Mouse (Mus musculus): ENCODE measurements at regions not wholly inside any gene's neighbourhood (a gene's known extent, or its start where the extent isn't known, plus 50 kb on each side); places are given as distances from the start of the nearest gene placed in this dataset.

- Histone ChIP-seq H3K4me1 (ENCODE audit: control insufficient read depth, insufficient read depth, low read length) (no peaks in the 10 kb centered on the region), H3K4me3 (ENCODE audit: insufficient read depth, low read depth, low read length) (no peak overlapping the region), H3K79me2 (ENCODE audit: control insufficient read depth, insufficient read depth, low read length) (no peaks in the 10 kb centered on the region), H3K27ac (replicated peaks; ENCODE audit: insufficient read depth, low read depth, low read length) (no peak overlapping the region), H3K9ac (ENCODE audit: low read depth, low read length) (no peak overlapping the region), H3K27me3 (ENCODE audit: control insufficient read depth, insufficient read depth, low read length) (no peaks in the 10 kb centered on the region), H3K36me3 (ENCODE audit: control insufficient read depth, insufficient read depth, low read length) (no peaks in the 10 kb centered on the region)
- TF ChIP-seq CTCF (IDR thresholded peaks at IDR 0.05; ENCODE audit: low read depth, low read length) (no peak), POLR2A (IDR thresholded peaks at IDR 0.05; ENCODE audit: extremely low read depth, insufficient read depth, low read length) (no peak)
- 64% methylated on average over 5 of the region's 5 CpGs for WGBS
- no peak for DNase-seq (ENCODE audit: extremely low read depth, low read depth, low spot score)
Measured at GRCm38 (mm10) chr5:51233271-51234003, 334.1 kb downstream of the Ppargc1a start.

- WGBS = 92% methylated on average over 2 of the region's 2 CpGs
- H3K79me2 ChIP-seq (ENCODE audit: control insufficient read depth, insufficient read depth, low read length) = no peaks in the 10 kb centered on the region
- H3K27me3 ChIP-seq (ENCODE audit: control insufficient read depth, insufficient read depth, low read length) = no peaks in the 10 kb centered on the region
- no peaks in the 10 kb centered on the region for H3K36me3 ChIP-seq (ENCODE audit: control insufficient read depth, insufficient read depth, low read length)
- H3K4me1 ChIP-seq (ENCODE audit: control insufficient read depth, insufficient read depth, low read length) = no peaks in the 10 kb centered on the region
- no peak overlapping the region for H3K27ac ChIP-seq (replicated peaks; ENCODE audit: insufficient read depth, low read depth, low read length)
- TF ChIP-seq CTCF (IDR thresholded peaks at IDR 0.05; ENCODE audit: low read depth, low read length) = no peak
- no peak for TF ChIP-seq POLR2A (IDR thresholded peaks at IDR 0.05; ENCODE audit: extremely low read depth, insufficient read depth, low read length)
- H3K9ac ChIP-seq (ENCODE audit: low read depth, low read length) = no peak overlapping the region
- DNase-seq (ENCODE audit: extremely low read depth, low read depth, low spot score) = no peak
- no peak overlapping the region for H3K4me3 ChIP-seq (ENCODE audit: insufficient read depth, low read depth, low read length)
Measured at GRCm38 (mm10) chr5:51229806-51230205, 337.7 kb downstream of the Ppargc1a start.

GRCm38 (mm10) chr5:51227996-51228395 is 339.5 kb downstream of the Ppargc1a start:
- Histone ChIP-seq H3K36me3 (ENCODE audit: control insufficient read depth, insufficient read depth, low read length) (no peaks in the 10 kb centered on the region), H3K4me3 (ENCODE audit: insufficient read depth, low read depth, low read length) (no peak overlapping the region), H3K9ac (ENCODE audit: low read depth, low read length) (no peak overlapping the region), H3K79me2 (ENCODE audit: control insufficient read depth, insufficient read depth, low read length) (no peaks in the 10 kb centered on the region), H3K27ac (replicated peaks; ENCODE audit: insufficient read depth, low read depth, low read length) (no peak overlapping the region), H3K4me1 (ENCODE audit: control insufficient read depth, insufficient read depth, low read length) (no peaks in the 10 kb centered on the region), H3K27me3 (ENCODE audit: control insufficient read depth, insufficient read depth, low read length) (no peaks in the 10 kb centered on the region)
- DNase-seq (ENCODE audit: extremely low read depth, low read depth, low spot score) = no peak
- 90% methylated on average over 3 of the region's 3 CpGs for WGBS
- no peak for TF ChIP-seq POLR2A (IDR thresholded peaks at IDR 0.05; ENCODE audit: extremely low read depth, insufficient read depth, low read length)
- no peak for TF ChIP-seq CTCF (IDR thresholded peaks at IDR 0.05; ENCODE audit: low read depth, low read length)

- 92% methylated on average over 1 of the region's 1 CpGs for WGBS
- DNase-seq (ENCODE audit: extremely low read depth, low read depth, low spot score) = no peak
- Histone ChIP-seq H3K27me3 (ENCODE audit: control insufficient read depth, insufficient read depth, low read length) (no peaks in the 10 kb centered on the region), H3K79me2 (ENCODE audit: control insufficient read depth, insufficient read depth, low read length) (no peaks in the 10 kb centered on the region), H3K27ac (replicated peaks; ENCODE audit: insufficient read depth, low read depth, low read length) (no peak overlapping the region), H3K9ac (ENCODE audit: low read depth, low read length) (no peak overlapping the region), H3K4me3 (ENCODE audit: insufficient read depth, low read depth, low read length) (no peak overlapping the region), H3K4me1 (ENCODE audit: control insufficient read depth, insufficient read depth, low read length) (no peaks in the 10 kb centered on the region), H3K36me3 (ENCODE audit: control insufficient read depth, insufficient read depth, low read length) (no peaks in the 10 kb centered on the region)
- TF ChIP-seq POLR2A (IDR thresholded peaks at IDR 0.05; ENCODE audit: extremely low read depth, insufficient read depth, low read length) (no peak), CTCF (IDR thresholded peaks at IDR 0.05; ENCODE audit: low read depth, low read length) (no peak)
Measured at GRCm38 (mm10) chr5:51203266-51203665, 364.3 kb downstream of the Ppargc1a start.

GRCm38 (mm10) chr5:51202525-51203215 is 364.9 kb downstream of the Ppargc1a start:
- TF ChIP-seq POLR2A (IDR thresholded peaks at IDR 0.05; ENCODE audit: extremely low read depth, insufficient read depth, low read length) (no peak), CTCF (IDR thresholded peaks at IDR 0.05; ENCODE audit: low read depth, low read length) (no peak)
- no peak for DNase-seq (ENCODE audit: extremely low read depth, low read depth, low spot score)

More at GRCm38 (mm10) chr5:51202525-51203215, 364.9 kb downstream of the Ppargc1a start:
- Histone ChIP-seq H3K27ac (replicated peaks; ENCODE audit: insufficient read depth, low read depth, low read length) (no peak overlapping the region), H3K4me3 (ENCODE audit: insufficient read depth, low read depth, low read length) (no peak overlapping the region), H3K36me3 (ENCODE audit: control insufficient read depth, insufficient read depth, low read length) (no peaks in the 10 kb centered on the region), H3K4me1 (ENCODE audit: control insufficient read depth, insufficient read depth, low read length) (no peaks in the 10 kb centered on the region), H3K9ac (ENCODE audit: low read depth, low read length) (no peak overlapping the region), H3K27me3 (ENCODE audit: control insufficient read depth, insufficient read depth, low read length) (no peaks in the 10 kb centered on the region), H3K79me2 (ENCODE audit: control insufficient read depth, insufficient read depth, low read length) (no peaks in the 10 kb centered on the region)
- WGBS = 87% methylated on average over 4 of the region's 4 CpGs

Data from liver, adult 2 months (tissue).